Mouse (Mus musculus) forebrain, embryonic 14.5 days (tissue): ENCODE results near the gene Brd2. TPM values are rescaled to one million over a fixed set of nuclear protein-coding genes. Genes with fewer than 3 reads are reported as not detected.

Source experiments
- ATAC-seq: fragments of 200-750 bp; cut with Nextera tagmentation; 2 replicates; pipeline ENCODE4 v1.8.0; 2017; ENCODE audit warnings: mild to moderate bottlenecking, moderate library complexity
- DNase-seq: peaks from one replicate; pipeline ENCODE4 v3.0.0-alpha.2; 2015; ENCODE audit warnings: low spot score
- H3K27ac ChIP-seq: fragments of 300-500 bp; sonication (generic); 2 replicates; pipeline ENCODE4 v1.5.1; 2014; ENCODE audit warnings: low read depth, mild to moderate bottlenecking, control low read depth, low read length, moderate library complexity
- H3K27me3 ChIP-seq: fragments of 300-500 bp; sonication (generic); replicated peaks from 2 replicates; pipeline ENCODE4 v1.6.1; 2014; ENCODE audit warnings: low read length, control low read depth, mixed read lengths; ENCODE audit not compliant: control insufficient read depth, insufficient read depth
- H3K36me3 ChIP-seq: fragments of 300-500 bp; sonication (generic); 2 replicates; pipeline ENCODE4 v1.6.1; 2014; ENCODE audit warnings: low read length, control low read depth; ENCODE audit not compliant: control insufficient read depth, insufficient read depth
- H3K4me1 ChIP-seq: fragments of 300-500 bp; sonication (generic); 2 replicates; pipeline ENCODE4 v1.6.1; 2014; ENCODE audit warnings: antibody characterized with exemption, low read length, control low read depth; ENCODE audit not compliant: control insufficient read depth, insufficient read depth
- H3K4me2 ChIP-seq: fragments of 300-500 bp; sonication (generic); 2 replicates; pipeline ENCODE4 v1.6.1; 2014; ENCODE audit warnings: mild to moderate bottlenecking, control low read depth, low read length
- H3K4me3 ChIP-seq: fragments of 300-500 bp; sonication (generic); 2 replicates; pipeline ENCODE4 v1.5.1; 2014; ENCODE audit warnings: low read depth, low read length, control low read depth
- H3K9ac ChIP-seq: fragments of 300-500 bp; sonication (generic); 2 replicates; pipeline ENCODE4 v1.6.1; 2014; ENCODE audit warnings: mild to moderate bottlenecking, low read length, control low read depth, moderate library complexity
- H3K9me3 ChIP-seq: fragments of 300-500 bp; sonication (generic); replicated peaks from 2 replicates; pipeline ENCODE4 v1.6.1; 2016; ENCODE audit warnings: low read length, control low read depth, mixed read lengths; ENCODE audit not compliant: control insufficient read depth
- WGBS: fragments of 180-500 bp; shearing (Covaris S2); extraction: QIAGEN DNeasy Blood & Tissue Kit; methylation state at CpG from one replicate; pipeline ENCODE4 v1.1.7; 2014; 5-methylcytosine and 5-hydroxymethylcytosine counted together
- polyA plus RNA-seq: library from polyadenylated mRNA; unstranded; fragments of >200 nt; fragmentation: Nextera tagmentation; extraction: Ambion mirVana; gene quantifications from 2 replicates; pipeline ENCODE4 v1.2.1, GENCODE M21; 2014

Gene Brd2
- polyA plus RNA-seq, 1 experiment from 2014 or later, result 118 TPM

DNA sequence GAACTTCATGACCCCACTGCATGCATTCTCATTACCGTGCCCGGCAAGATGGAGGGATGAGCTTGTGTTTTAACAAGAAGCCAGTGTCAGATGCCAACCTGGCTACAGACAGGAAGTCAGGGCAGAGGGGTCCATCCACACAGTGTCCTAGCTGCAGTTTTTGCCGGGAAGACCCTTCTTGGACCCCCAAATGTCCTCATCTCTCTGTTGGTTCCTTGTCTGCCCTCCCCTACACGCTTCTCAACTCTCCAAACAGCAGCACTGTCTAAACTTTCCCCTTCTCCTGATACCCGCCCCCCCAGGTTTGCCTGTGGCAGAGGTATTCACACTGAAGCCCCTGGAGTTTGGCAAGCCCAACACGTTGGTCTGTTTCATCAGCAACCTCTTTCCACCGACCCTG, 15.2 kb upstream of the Brd2 start:
- no peaks in the 10 kb centered on the region for H3K36me3 ChIP-seq
- H3K27ac ChIP-seq, result no peak overlapping the region
- no peak for DNase-seq
- ATAC-seq, result no peak
- H3K4me3 ChIP-seq, result no peak overlapping the region
- H3K9me3 ChIP-seq, result no peaks in the 10 kb centered on the region
- no peak overlapping the region for H3K4me2 ChIP-seq
- WGBS, result 75% methylated on average over 7 of the region's 7 CpGs
- H3K4me1 ChIP-seq, result no peaks in the 10 kb centered on the region
- H3K9ac ChIP-seq, result no peak overlapping the region
- peaks cover 41% of the 10 kb centered on the region for H3K27me3 ChIP-seq

GRCm38 (mm10) chr17:34135297-34136224, 13.1 kb upstream of the Brd2 start:
- DNase-seq, result peak; percentile 99
- Histone ChIP-seq H3K36me3 (no peaks in the 10 kb centered on the region), H3K27me3 (peaks cover 32% of the 10 kb centered on the region), H3K27ac (no peak overlapping the region), H3K9ac (no peak overlapping the region), H3K4me2 (peak overlapping the region; percentile 63), H3K4me3 (peak overlapping the region; percentile 24), H3K9me3 (no peaks in the 10 kb centered on the region), H3K4me1 (no peaks in the 10 kb centered on the region)
- peak; percentile 98 for ATAC-seq
- WGBS, result 6% methylated on average over 31 of the region's 31 CpGs

DNA sequence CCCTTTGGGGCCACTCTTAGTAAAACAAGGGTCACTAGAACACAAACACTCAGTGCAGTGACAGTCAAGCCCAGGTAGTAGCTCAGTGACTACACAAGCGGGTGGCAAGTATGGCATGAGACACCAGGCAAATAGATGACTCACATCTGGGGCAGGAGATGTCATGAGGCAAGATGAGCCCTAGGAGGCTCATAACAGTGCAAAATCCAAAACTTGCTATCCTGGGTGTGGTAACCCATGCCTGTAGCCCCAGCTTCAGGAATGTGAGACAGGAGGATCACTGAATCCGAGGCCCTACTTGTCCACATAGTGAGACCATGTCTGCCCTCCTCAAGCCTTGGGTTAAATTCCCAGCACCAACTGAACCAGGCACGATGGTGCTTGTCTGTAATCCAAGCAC, 12.0 kb upstream of the Brd2 start:
- DNase-seq (no peak), ATAC-seq (no peak)
- no peak overlapping the region for H3K4me2 ChIP-seq
- H3K27ac ChIP-seq, result no peak overlapping the region
- no peaks in the 10 kb centered on the region for H3K9me3 ChIP-seq
- no peaks in the 10 kb centered on the region for H3K36me3 ChIP-seq
- H3K4me1 ChIP-seq, result no peaks in the 10 kb centered on the region
- H3K4me3 ChIP-seq, result no peak overlapping the region
- 89% methylated on average over 3 of the region's 3 CpGs for WGBS
- peaks cover 21% of the 10 kb centered on the region for H3K27me3 ChIP-seq
- no peak overlapping the region for H3K9ac ChIP-seq

DNA sequence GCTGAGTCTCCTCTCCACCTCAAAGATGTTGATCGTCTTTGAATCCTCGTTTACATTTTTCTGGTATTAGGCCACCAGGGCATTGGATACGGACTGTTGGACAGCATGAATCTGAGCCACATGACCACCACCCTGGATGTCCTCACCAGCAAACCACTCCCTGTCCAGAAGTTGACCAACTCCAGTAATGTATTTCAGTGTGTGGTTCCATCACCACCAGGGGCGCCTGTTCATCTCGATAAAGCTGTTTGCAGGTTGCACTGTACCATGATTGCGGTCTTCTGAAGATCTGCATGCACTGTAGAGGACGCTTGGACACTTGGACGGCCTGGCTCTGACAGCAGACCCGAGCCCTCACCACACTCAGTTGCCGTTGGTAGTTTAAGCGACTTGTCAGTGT, 10.9 kb upstream of the Brd2 start:
- Histone ChIP-seq H3K9me3 (no peaks in the 10 kb centered on the region), H3K27ac (no peak overlapping the region)
- no peak for DNase-seq

DNA sequence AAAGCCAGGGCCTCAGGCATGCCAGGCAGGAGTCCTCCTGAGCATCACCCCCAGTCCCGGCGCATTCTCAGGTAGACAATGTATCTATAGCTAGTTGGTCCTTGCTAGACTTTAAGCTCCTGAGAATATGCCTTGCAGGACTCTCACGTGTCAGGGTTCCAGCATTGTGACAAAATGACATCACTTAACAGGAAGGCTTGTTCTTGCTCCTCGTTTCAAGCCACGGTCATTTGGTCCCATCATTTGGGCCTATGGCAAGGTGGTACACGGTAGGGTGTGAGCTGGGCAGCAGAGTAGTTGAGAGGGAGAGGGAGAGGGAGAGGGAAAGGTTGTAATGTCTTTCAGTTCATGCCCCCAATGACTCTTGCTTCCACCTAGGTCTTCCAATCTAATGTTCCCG, 9.5 kb upstream of the Brd2 start:
- no peaks in the 10 kb centered on the region for H3K9me3 ChIP-seq
- H3K27ac ChIP-seq, result no peak overlapping the region
- DNase-seq, result no peak
- no peak overlapping the region for H3K9ac ChIP-seq
- no peaks in the 10 kb centered on the region for H3K36me3 ChIP-seq
- no peaks in the 10 kb centered on the region for H3K4me1 ChIP-seq
- no peak overlapping the region for H3K4me3 ChIP-seq
- H3K27me3 ChIP-seq, result no peaks in the 10 kb centered on the region; the same call in 1 of the 2 replicates
- WGBS, result 74% methylated on average over 7 of the region's 7 CpGs
- H3K4me2 ChIP-seq, result no peak overlapping the region
- no peak for ATAC-seq

More for the DNA sequence above, 10.9 kb upstream of the Brd2 start:
- Histone ChIP-seq H3K36me3 (no peaks in the 10 kb centered on the region), H3K27me3 (peaks cover 9% of the 10 kb centered on the region), H3K9ac (no peak overlapping the region), H3K4me3 (no peak overlapping the region), H3K4me2 (no peak overlapping the region), H3K4me1 (no peaks in the 10 kb centered on the region)
- ATAC-seq, result no peak
- 79% methylated on average over 11 of the region's 11 CpGs for WGBS

- Histone ChIP-seq H3K4me2 (no peak overlapping the region), H3K36me3 (no peaks in the 10 kb centered on the region), H3K27ac (no peak overlapping the region), H3K9me3 (no peaks in the 10 kb centered on the region), H3K27me3 (no peaks in the 10 kb centered on the region), H3K4me1 (no peaks in the 10 kb centered on the region), H3K9ac (no peak overlapping the region), H3K4me3 (no peak overlapping the region)
- no peak for DNase-seq
- ATAC-seq, result no peak
- 85% methylated on average over 19 of the region's 19 CpGs for whole genome bisulfite sequencing
Measured at GRCm38 (mm10) chr17:34130073-34130947, 7.9 kb upstream of the Brd2 start.

DNA sequence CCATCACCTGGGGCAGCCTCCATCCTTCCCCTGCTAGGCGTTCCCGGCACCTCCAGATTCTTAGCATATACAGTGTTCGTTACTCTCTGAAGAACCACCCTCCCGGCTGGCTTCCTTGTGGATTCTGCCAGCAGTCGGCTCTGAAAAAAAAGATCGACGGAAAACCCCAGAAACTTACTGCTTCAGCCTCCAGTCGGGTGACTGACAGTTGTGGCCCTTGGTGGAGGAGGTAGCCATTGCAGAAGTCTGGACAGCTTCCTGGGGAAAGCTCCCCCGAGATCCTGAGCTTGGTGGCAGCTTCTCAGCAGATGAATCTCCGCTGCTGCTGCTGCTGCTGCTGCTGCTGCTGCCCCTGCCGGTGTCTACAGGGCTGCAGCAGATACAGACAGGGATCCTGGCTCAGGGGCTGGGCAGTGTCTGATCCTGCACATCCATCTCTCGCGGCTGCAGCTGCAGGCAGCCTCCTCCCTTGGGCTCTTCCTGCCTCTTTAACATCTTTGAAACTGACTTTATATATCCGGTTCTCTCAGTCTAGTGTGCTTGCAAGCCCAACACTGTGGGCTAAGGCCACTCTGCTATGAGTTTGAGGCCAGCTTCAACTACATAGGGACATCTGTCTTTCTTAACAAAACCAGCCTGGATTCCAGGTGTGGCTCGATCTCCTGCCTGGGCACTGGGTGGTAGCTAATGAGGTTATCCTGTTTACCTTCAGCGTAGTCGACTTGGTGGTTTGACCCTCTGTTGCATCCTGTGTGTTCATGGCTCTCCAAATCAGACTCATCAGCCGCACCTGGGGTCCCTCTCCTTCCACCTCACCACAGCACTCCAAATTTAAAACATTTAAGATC, 6.7 kb upstream of the Brd2 start:
- H3K4me3 ChIP-seq, result peak overlapping the region; percentile 3; the same call in 1 of the 2 replicates
- WGBS, result 23% methylated on average over 18 of the region's 18 CpGs

DNA sequence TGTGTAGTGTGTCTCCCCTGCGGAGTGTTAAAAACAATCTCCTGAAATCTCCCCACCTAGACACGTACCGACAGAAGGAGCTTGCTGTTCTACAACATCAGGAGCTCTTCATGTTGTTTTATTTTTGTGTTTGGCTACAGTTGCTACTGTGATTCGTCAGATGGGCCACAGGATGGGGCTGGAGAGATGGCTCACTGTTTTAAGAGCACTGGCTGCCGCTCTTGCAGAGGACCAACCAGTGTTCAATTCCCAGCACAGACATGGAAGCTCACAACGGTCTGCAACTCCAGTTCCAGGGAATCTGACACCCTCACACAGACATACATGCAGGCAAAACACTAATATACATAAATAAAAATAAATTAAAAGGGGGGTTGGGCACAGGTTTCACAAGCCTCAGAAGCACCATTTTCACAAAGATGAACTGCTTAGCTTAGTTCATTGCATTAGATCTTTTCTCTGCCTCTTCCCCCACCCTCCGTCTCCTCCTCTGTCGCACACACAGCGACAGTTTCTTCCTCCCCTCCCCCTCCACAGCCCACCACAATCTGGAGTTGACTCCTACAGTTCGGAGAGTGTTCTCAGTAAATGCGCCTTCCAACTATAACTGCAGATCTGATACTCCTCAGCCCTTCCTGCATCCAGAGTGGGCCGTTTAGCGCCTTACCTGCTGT, 6.0 kb upstream of the Brd2 start:
- WGBS, result 27% methylated on average over 13 of the region's 13 CpGs
- peaks cover 8% of the 10 kb centered on the region for H3K4me1 ChIP-seq
- peak; percentile 35; the same call in 1 of the 2 replicates for ATAC-seq
- H3K27ac ChIP-seq, result peak overlapping the region; percentile 63
- H3K9ac ChIP-seq, result peak overlapping the region; percentile 29; the same call in 1 of the 2 replicates
- DNase-seq, result peak; percentile 58
- H3K9me3 ChIP-seq, result no peaks in the 10 kb centered on the region
- H3K4me2 ChIP-seq, result peak overlapping the region; percentile 35
- H3K4me3 ChIP-seq, result peak overlapping the region; percentile 3; the same call in 1 of the 2 replicates
- no peaks in the 10 kb centered on the region for H3K27me3 ChIP-seq
- no peaks in the 10 kb centered on the region for H3K36me3 ChIP-seq

More for the DNA sequence above, 6.7 kb upstream of the Brd2 start:
- Histone ChIP-seq H3K9me3 (no peaks in the 10 kb centered on the region), H3K36me3 (no peaks in the 10 kb centered on the region), H3K27ac (peak overlapping the region; percentile 63), H3K4me1 (0 out of 2 replicates have a peak, but pooled peaks cover 2% of the 10 kb centered on the region), H3K27me3 (no peaks in the 10 kb centered on the region), H3K4me2 (peak overlapping the region; percentile 35), H3K9ac (peak overlapping the region; percentile 29; the same call in 1 of the 2 replicates)
- DNase-seq (no peak), ATAC-seq (peak; percentile 27; the same call in 1 of the 2 replicates)
